Mouse (Mus musculus): ENCODE data around the gene Fndc3a. TPM values are rescaled to one million over a fixed set of nuclear protein-coding genes. Genes with fewer than 3 reads are reported as not detected.
A peak's percentile ranks its signal among the peaks of the same experiment; 100 is the strongest.

Gene Fndc3a
- polyA plus RNA-seq, 2 experiments = 29.0 to 39.4 TPM

DNA sequence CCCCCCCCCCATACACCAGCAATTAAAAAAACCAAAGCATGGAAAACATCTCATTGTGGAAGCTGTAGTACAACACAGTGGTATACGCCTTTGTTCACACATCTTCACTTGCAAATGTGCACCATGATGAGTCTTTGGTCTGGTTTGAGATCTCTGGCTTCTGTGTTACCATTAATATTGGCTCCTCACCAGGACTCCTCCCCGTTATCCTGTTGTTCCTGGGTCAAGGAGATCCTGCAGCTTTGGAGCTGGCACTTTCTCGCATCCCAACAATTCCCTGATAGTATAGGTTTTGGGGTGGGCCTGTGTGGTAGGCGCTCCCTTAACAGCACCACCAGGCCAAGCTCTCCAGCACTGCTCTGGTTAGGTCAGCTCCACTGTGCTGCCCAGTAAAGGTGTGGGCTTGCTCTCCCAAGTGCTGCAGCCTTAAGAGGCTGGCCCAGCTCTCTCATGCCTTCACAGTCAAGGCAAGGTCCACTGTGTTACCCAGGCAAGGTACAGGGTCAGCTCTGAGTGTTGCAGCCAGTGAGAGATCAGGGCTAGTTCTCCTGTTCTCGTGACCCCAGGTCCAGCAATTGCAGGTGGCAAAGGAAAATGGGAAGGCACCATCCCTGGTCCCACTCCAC is 173.3 kb downstream of the Fndc3a start:
- H3K4me1 ChIP-seq (ENCODE audit: control insufficient read depth, insufficient read depth, low read length) = no peaks in the 10 kb centered on the region; the same call in 1 of the 2 replicates
- H3K9ac ChIP-seq (ENCODE audit: low read depth, low read length, severe bottlenecking) = no peak overlapping the region
- H3K9me3 ChIP-seq (ENCODE audit: control insufficient read depth, low read length) = no peaks in the 10 kb centered on the region
- peaks cover 28% of the 10 kb centered on the region for H3K36me3 ChIP-seq (ENCODE audit: control insufficient read depth, insufficient read depth, low read length)
- H3K4me3 ChIP-seq (replicated peaks; ENCODE audit: low read length) = no peak overlapping the region
- no peak overlapping the region for H3K4me2 ChIP-seq (replicated peaks; ENCODE audit: low read depth, low read length, severe bottlenecking)
- TF ChIP-seq POLR2A (IDR thresholded peaks at IDR 0.05; ENCODE audit: borderline replicate concordance, extremely low read depth, insufficient read depth, insufficient read length) = no peak
- peaks cover 19% of the 10 kb centered on the region for H3K27me3 ChIP-seq (ENCODE audit: control insufficient read depth, insufficient read depth, low read length)
- DNase-seq (ENCODE audit: low spot score) (no peak), ATAC-seq (ENCODE audit: low FRiP score, low read depth) (no peak; the same call in 1 of the 2 replicates)
- WGBS = 89% methylated on average over 5 of the region's 5 CpGs
- H3K27ac ChIP-seq (replicated peaks; ENCODE audit: low read depth, low read length) = no peak overlapping the region

GRCm38 (mm10) chr14:72533862-72534261 is 175.9 kb downstream of the Fndc3a start:
- Histone ChIP-seq H3K27me3 (ENCODE audit: control insufficient read depth, insufficient read depth, low read length) (peaks cover 35% of the 10 kb centered on the region), H3K4me1 (ENCODE audit: control insufficient read depth, insufficient read depth, low read length) (no peaks in the 10 kb centered on the region; the same call in 1 of the 2 replicates), H3K9me3 (ENCODE audit: control insufficient read depth, low read length) (no peaks in the 10 kb centered on the region), H3K4me3 (replicated peaks; ENCODE audit: low read length) (no peak overlapping the region), H3K9ac (ENCODE audit: low read depth, low read length, severe bottlenecking) (no peak overlapping the region), H3K36me3 (ENCODE audit: control insufficient read depth, insufficient read depth, low read length) (peaks cover 6% of the 10 kb centered on the region; the same call in 1 of the 2 replicates), H3K27ac (replicated peaks; ENCODE audit: low read depth, low read length) (no peak overlapping the region), H3K4me2 (replicated peaks; ENCODE audit: low read depth, low read length, severe bottlenecking) (no peak overlapping the region)
- WGBS = 79% methylated on average over 7 of the region's 7 CpGs
- DNase-seq (ENCODE audit: low spot score) = no peak
- TF ChIP-seq POLR2A (IDR thresholded peaks at IDR 0.05; ENCODE audit: borderline replicate concordance, extremely low read depth, insufficient read depth, insufficient read length) = no peak
- no peak for ATAC-seq (ENCODE audit: low FRiP score, low read depth)

GRCm38 (mm10) chr14:72532028-72532917 is 177.5 kb downstream of the Fndc3a start:
- peak; percentile 72; the same call in 1 of the 2 replicates for ATAC-seq (ENCODE audit: low FRiP score, low read depth)
- WGBS = 6% methylated on average over 49 of the region's 54 CpGs
- no peak for TF ChIP-seq POLR2A (IDR thresholded peaks at IDR 0.05; ENCODE audit: borderline replicate concordance, extremely low read depth, insufficient read depth, insufficient read length)
- Histone ChIP-seq H3K4me3 (replicated peaks; ENCODE audit: low read length) (peak overlapping the region; percentile 37), H3K36me3 (ENCODE audit: control insufficient read depth, insufficient read depth, low read length) (0 out of 2 replicates have a peak, but pooled peaks cover 2% of the 10 kb centered on the region), H3K4me2 (replicated peaks; ENCODE audit: low read depth, low read length, severe bottlenecking) (peak overlapping the region; percentile 60), H3K9ac (ENCODE audit: low read depth, low read length, severe bottlenecking) (no peak overlapping the region), H3K9me3 (ENCODE audit: control insufficient read depth, low read length) (no peaks in the 10 kb centered on the region), H3K4me1 (ENCODE audit: control insufficient read depth, insufficient read depth, low read length) (no peaks in the 10 kb centered on the region; the same call in 1 of the 2 replicates), H3K27me3 (ENCODE audit: control insufficient read depth, insufficient read depth, low read length) (peaks cover 35% of the 10 kb centered on the region), H3K27ac (replicated peaks; ENCODE audit: low read depth, low read length) (no peak overlapping the region)
- peak; percentile 8 for DNase-seq (ENCODE audit: low spot score)

DNA sequence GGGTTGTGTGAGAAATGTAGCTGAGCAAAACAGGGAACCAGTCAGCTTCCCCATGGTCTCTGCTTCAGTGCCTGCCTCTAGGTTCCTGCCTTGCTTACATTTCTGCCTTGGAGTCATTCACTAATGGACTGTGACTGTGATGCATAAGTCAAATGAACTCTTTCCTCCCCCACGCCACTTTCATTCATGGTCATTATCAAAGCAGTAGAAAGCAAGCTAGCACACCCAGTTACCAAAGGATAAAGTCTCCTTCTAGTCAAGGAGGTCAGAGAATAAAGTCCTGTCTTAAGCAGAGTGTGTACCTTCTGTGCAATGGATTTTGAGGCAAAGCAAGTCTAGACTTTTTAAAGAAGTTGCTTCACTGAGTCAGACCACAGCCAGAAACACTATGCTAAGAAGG is 182.7 kb downstream of the Fndc3a start:
- Histone ChIP-seq H3K27ac (replicated peaks; ENCODE audit: low read depth, low read length) (no peak overlapping the region), H3K4me1 (ENCODE audit: control insufficient read depth, insufficient read depth, low read length) (no peaks in the 10 kb centered on the region; the same call in 1 of the 2 replicates), H3K9ac (ENCODE audit: low read depth, low read length, severe bottlenecking) (no peak overlapping the region), H3K27me3 (ENCODE audit: control insufficient read depth, insufficient read depth, low read length) (peaks cover 22% of the 10 kb centered on the region), H3K4me2 (replicated peaks; ENCODE audit: low read depth, low read length, severe bottlenecking) (no peak overlapping the region), H3K36me3 (ENCODE audit: control insufficient read depth, insufficient read depth, low read length) (no peaks in the 10 kb centered on the region), H3K4me3 (replicated peaks; ENCODE audit: low read length) (no peak overlapping the region), H3K9me3 (ENCODE audit: control insufficient read depth, low read length) (no peaks in the 10 kb centered on the region)
- no peak for TF ChIP-seq POLR2A (IDR thresholded peaks at IDR 0.05; ENCODE audit: borderline replicate concordance, extremely low read depth, insufficient read depth, insufficient read length)
- ATAC-seq (ENCODE audit: low FRiP score, low read depth) (no peak), DNase-seq (ENCODE audit: low spot score) (no peak)
- 63% methylated on average over 1 of the region's 1 CpGs for WGBS

GRCm38 (mm10) chr14:72519561-72519960 is 190.2 kb downstream of the Fndc3a start:
- Histone ChIP-seq H3K36me3 (ENCODE audit: control insufficient read depth, insufficient read depth, low read length) (no peaks in the 10 kb centered on the region), H3K4me3 (replicated peaks; ENCODE audit: low read length) (no peak overlapping the region), H3K9ac (ENCODE audit: low read depth, low read length, severe bottlenecking) (no peak overlapping the region), H3K4me1 (ENCODE audit: control insufficient read depth, insufficient read depth, low read length) (no peaks in the 10 kb centered on the region), H3K27me3 (ENCODE audit: control insufficient read depth, insufficient read depth, low read length) (no peaks in the 10 kb centered on the region), H3K27ac (replicated peaks; ENCODE audit: low read depth, low read length) (no peak overlapping the region), H3K9me3 (ENCODE audit: control insufficient read depth, low read length) (no peaks in the 10 kb centered on the region), H3K4me2 (replicated peaks; ENCODE audit: low read depth, low read length, severe bottlenecking) (no peak overlapping the region)
- DNase-seq (ENCODE audit: low spot score) = no peak
- ATAC-seq (ENCODE audit: low FRiP score, low read depth) = no peak
- WGBS = 46% methylated on average over 2 of the region's 2 CpGs
- TF ChIP-seq POLR2A (IDR thresholded peaks at IDR 0.05; ENCODE audit: borderline replicate concordance, extremely low read depth, insufficient read depth, insufficient read length) = no peak

All from limb, embryonic 14.5 days (tissue).